8 mouse cellular contexts compared by ENCODE assay signal in genomic region chr10:82170808-82171207, GRCm38 (mm10). TPM values are rescaled to one million over a fixed set of nuclear protein-coding genes. Genes with fewer than 3 reads are reported as not detected.
DNase-seq lines count a peak whose midpoint lies in the region; TF ChIP-seq lines count a peak whose summit lies in the region.

No protein-coding gene starts in this region.

- peak; percentile 89 for TF ChIP-seq CTCF in layer of hippocampus, adult 2 months (conservative IDR thresholded peaks at IDR 0.05)

- H3K4me3 ChIP-seq in layer of hippocampus, adult 2 months, result no peak overlapping the region

- DNase-seq in cerebellum, adult 9-10 months, result peak; percentile 34
- DNase-seq in cerebellum, postnatal 4 days (ENCODE audit: low spot score in 2 of 2), result no peak
- DNase-seq in layer of hippocampus, adult 2 months (ENCODE audit: low spot score in 2 of 2), result peak in 1 of 2 experiments; percentile 13
- DNase-seq in layer of hippocampus, postnatal 36 days, result no peak
- peak; percentile 59 for DNase-seq in MN1 (ENCODE audit: low spot score)
- peak; percentile 5 for DNase-seq in lung, postnatal 25 days (ENCODE audit: low spot score)
- DNase-seq in gastrocnemius, postnatal 10 days, result no peak
- no peak for DNase-seq in right cerebral cortex, adult 2 months (ENCODE audit: low spot score in 2 of 2)

- no peak overlapping the region for H3K27ac ChIP-seq in layer of hippocampus, adult 2 months

RNA-seq across cellular contexts. Expression of gene AU041133, which starts 43.0 kb away (rescaled TPM):
- 1 to 10 TPM; 8.8 to 9.7 TPM for total RNA-seq in layer of hippocampus, adult 2 months (2021)
- total RNA-seq in layer of hippocampus, postnatal 36 days (2021), result 10 to 100 TPM; 10.0 to 10.7 TPM
- 1 to 10 TPM; 2.2 to 3.0 TPM for total RNA-seq in gastrocnemius, postnatal 10 days (2021)

Comparison
In these comparisons a context has a peak if more than half of its experiments do, and no peak if none do; other contexts are left out.
1. DNase-seq: peak in cerebellum, adult 9-10 months (single experiment), MN1 (single experiment) and lung, postnatal 25 days (single experiment); none in cerebellum, postnatal 4 days (0 of 2), layer of hippocampus, postnatal 36 days (0 of 2), gastrocnemius, postnatal 10 days (single experiment) and right cerebral cortex, adult 2 months (0 of 2).